Mouse (Mus musculus) CD4-positive, CD25-positive, alpha-beta regulatory T cell (primary cell): ENCODE measurements around the gene Tnfrsf13c. TPM values are rescaled to one million over a fixed set of nuclear protein-coding genes. Genes with fewer than 3 reads are reported as not detected.

Source experiments
- polyA plus RNA-seq: library from polyadenylated mRNA; unstranded; fragments of 100-300 nt; shearing (Covaris generic); gene quantifications from one replicate; pipeline ENCODE4 v1.2.1, GENCODE M21; 2017

The Tnfrsf13c gene
- polyA plus RNA-seq: 2.5 TPM

GRCm38 (mm10) chr15:82223657-82224601 lies at the start of gene Tnfrsf13c:
TSS of gene Tnfrsf13c (minus strand) at chr15:82224369.

DNA sequence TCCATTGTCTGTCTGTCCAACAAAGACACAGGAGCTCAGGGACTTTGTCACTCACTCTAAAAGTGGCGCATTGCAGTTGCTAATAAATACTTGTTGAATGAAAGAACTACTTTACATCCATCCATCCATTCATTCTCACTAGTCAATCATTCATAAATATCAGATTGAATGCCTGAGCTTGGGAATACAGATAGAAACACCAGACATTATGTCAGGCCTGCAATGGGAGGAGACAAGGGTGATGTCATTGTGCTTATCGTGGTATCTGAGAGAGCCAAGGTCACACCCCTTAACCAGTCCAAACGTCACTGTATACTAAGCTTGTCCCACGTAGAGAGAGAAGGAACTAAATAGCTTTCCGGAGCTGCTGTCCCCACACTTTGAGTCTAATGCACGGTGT lies 27.9 kb upstream of the Tnfrsf13c start, which contains the start of gene 1500009C09Rik:
Gene 1500009C09Rik (plus strand): TSS at position 301 of the 400 bp plus-strand sequence.

GRCm38 (mm10) chr15:82244115-82244804 lies 20.1 kb upstream of the Tnfrsf13c start, which contains the start of gene Cenpm:
TSS of gene Cenpm (minus strand) at chr15:82244748.

GRCm38 (mm10) chr15:82212752-82213063 lies 11.5 kb downstream of the Tnfrsf13c start, which contains the start of gene Shisa8:
TSS of gene Shisa8 (minus strand) at chr15:82212815.

Other genes starting within 250 kb of the Tnfrsf13c start
- gene 1700029P11Rik, start 243.8 kb downstream of the Tnfrsf13c start, polyA plus RNA-seq: not detected
- 76.9 TPM for gene Xrcc6, start 236.5 kb downstream of the Tnfrsf13c start, polyA plus RNA-seq
- gene Desi1, start 190.5 kb downstream of the Tnfrsf13c start, polyA plus RNA-seq: 33.7 TPM
- 164 TPM for gene Snu13, start 176.8 kb downstream of the Tnfrsf13c start, polyA plus RNA-seq
- not detected for gene 4930407I10Rik, start 165.2 kb downstream of the Tnfrsf13c start, polyA plus RNA-seq
- gene Mei1, start 154.4 kb downstream of the Tnfrsf13c start, polyA plus RNA-seq: 0.04 TPM
- 27.4 TPM for gene Ccdc134, start 96.4 kb downstream of the Tnfrsf13c start, polyA plus RNA-seq
- gene Srebf2, start 77.2 kb downstream of the Tnfrsf13c start, polyA plus RNA-seq: 142 TPM
- gene Shisa8, start 11.6 kb downstream of the Tnfrsf13c start, polyA plus RNA-seq: 0.29 TPM
- gene Cenpm, start 20.4 kb upstream of the Tnfrsf13c start, polyA plus RNA-seq: 5.0 TPM
- not detected for gene 1500009C09Rik, start 28.0 kb upstream of the Tnfrsf13c start, polyA plus RNA-seq
- 0.31 TPM for gene Sept3, start 50.5 kb upstream of the Tnfrsf13c start, polyA plus RNA-seq
- gene Wbp2nl, start 74.6 kb upstream of the Tnfrsf13c start, polyA plus RNA-seq: 0.12 TPM
- 61.8 TPM for gene Naga, start 114.6 kb upstream of the Tnfrsf13c start, polyA plus RNA-seq
- gene Pheta2, start 114.6 kb upstream of the Tnfrsf13c start, polyA plus RNA-seq: 5.5 TPM
- gene Smdt1, start 114.6 kb upstream of the Tnfrsf13c start, polyA plus RNA-seq: 178 TPM
- 278 TPM for gene Ndufa6, start 130.0 kb upstream of the Tnfrsf13c start, polyA plus RNA-seq
- gene Cyp2d22, start 155.9 kb upstream of the Tnfrsf13c start, polyA plus RNA-seq: 11.0 TPM
- not detected for gene Cyp2d11, start 169.7 kb upstream of the Tnfrsf13c start, polyA plus RNA-seq
- not detected for gene Cyp2d10, start 182.8 kb upstream of the Tnfrsf13c start, polyA plus RNA-seq
- not detected for gene Cyp2d9, start 209.1 kb upstream of the Tnfrsf13c start, polyA plus RNA-seq